Mouse (Mus musculus): ENCODE data around the gene Casc1. TPM values are rescaled to one million over a fixed set of nuclear protein-coding genes. Genes with fewer than 3 reads are reported as not detected.
A peak's percentile ranks its signal among the peaks of the same experiment; 100 is the strongest.

Casc1 gene
- total and polyA plus RNA-seq, 3 experiments: 0.21 to 0.33 (median 0.25) TPM

DNA sequence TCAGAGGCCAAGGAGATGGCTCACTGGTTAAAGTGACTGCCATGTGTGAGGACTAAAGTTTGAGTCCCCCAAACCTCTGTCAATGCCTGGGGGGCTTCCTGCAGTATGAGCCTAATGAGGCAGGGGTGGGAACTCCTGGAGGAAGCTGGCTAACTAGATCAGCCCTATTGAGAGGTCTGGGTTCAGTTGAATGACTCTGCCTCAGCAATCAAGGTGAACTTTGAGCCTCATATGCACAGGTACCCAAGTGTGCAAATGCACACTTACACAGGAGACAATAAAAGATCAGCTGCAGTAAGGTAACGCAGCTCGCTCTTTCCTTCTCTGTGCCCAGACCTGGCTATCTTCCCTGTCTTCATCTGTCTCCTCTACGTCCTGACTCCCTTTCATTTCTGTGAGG is 17.8 kb downstream of the Casc1 start:
- H3K9me3 ChIP-seq (replicated peaks; ENCODE audit: low read length): no peaks in the 10 kb centered on the region
- no peak overlapping the region for H3K27ac ChIP-seq (ENCODE audit: insufficient read depth, low read depth)
- no peak for TF ChIP-seq ZMIZ1 (IDR thresholded peaks at IDR 0.05; ENCODE audit: low read depth, low read length)
- TF ChIP-seq MAX (IDR thresholded peaks at IDR 0.05; ENCODE audit: low read length): no peak
- TF ChIP-seq PAX5 (IDR thresholded peaks at IDR 0.05; ENCODE audit: low read length): no peak
- TF ChIP-seq JUN (IDR thresholded peaks at IDR 0.05; ENCODE audit: insufficient read depth, low read depth, low read length): no peak
- no peak for TF ChIP-seq SMC3 (IDR thresholded peaks at IDR 0.05; ENCODE audit: low read depth, low read length)
- no peak for TF ChIP-seq UBTF (IDR thresholded peaks at IDR 0.05; ENCODE audit: low read depth, low read length)
- no peak for TF ChIP-seq MYC (IDR thresholded peaks at IDR 0.05; ENCODE audit: low read depth, low read length)
- no peak for TF ChIP-seq TCF12 (IDR thresholded peaks at IDR 0.05; ENCODE audit: low read depth, low read length)
- TF ChIP-seq MAFK (IDR thresholded peaks at IDR 0.05; ENCODE audit: insufficient replicate concordance, low read length): no peak
- TF ChIP-seq RAD21 (IDR thresholded peaks at IDR 0.05; ENCODE audit: low read depth, low read length): no peak
- TF ChIP-seq NELFE (IDR thresholded peaks at IDR 0.05; ENCODE audit: low read depth, low read length): no peak
- TF ChIP-seq CTCF (conservative IDR thresholded peaks at IDR 0.05 in 1 of 2, IDR thresholded peaks at IDR 0.05 in 1 of 2; ENCODE audit: low read depth in 2 of 2, low read length in 2 of 2): no peak
- dilution Hi-C loops (cut with MboI; ENCODE audit: extremely low pct_ligation_motif_present, extremely low pct_unique_long_range_greater_than_20kb, low sequenced_read_pairs) (no loop called here), in situ Hi-C loops (cut with MboI; ENCODE audit: low pct_ligation_motif_present, low pct_unique_long_range_greater_than_20kb, low sequenced_read_pairs) (no loop called here)
- H3K4me2 ChIP-seq (ENCODE audit: insufficient read depth, low read depth, poor library complexity, severe bottlenecking): no peak overlapping the region
- H3K4me1 ChIP-seq (ENCODE audit: control insufficient read depth in 1 of 2, insufficient read depth in 2 of 2): peaks cover 0 to under 1% of the 10 kb centered on the region in 2 experiments; a peak in 1 of 4 replicates
- no peaks in the 10 kb centered on the region for H3K36me3 ChIP-seq (replicated peaks in 1 of 2; ENCODE audit: control insufficient read depth in 1 of 2, insufficient read depth in 1 of 2, low read length in 1 of 2)
- no peak overlapping the region for H3K9ac ChIP-seq (ENCODE audit: insufficient read depth, low read depth)
- H3K27me3 ChIP-seq (replicated peaks): no peaks in the 10 kb centered on the region
- no peak overlapping the region for H3K4me3 ChIP-seq (replicated peaks in 1 of 3; ENCODE audit: low read depth in 2 of 3, low read length in 2 of 3, poor library complexity in 1 of 3)
- DNase-seq (ENCODE audit: extremely low read depth): no peak
- no peaks in the 10 kb centered on the region for H3K79me2 ChIP-seq (replicated peaks; ENCODE audit: control insufficient read depth, extremely low read depth, insufficient read depth, poor library complexity, severe bottlenecking)

- dilution Hi-C loops (cut with MboI; ENCODE audit: extremely low pct_ligation_motif_present, extremely low pct_unique_long_range_greater_than_20kb, low sequenced_read_pairs): no loop called here
- Histone ChIP-seq H3K4me3 (replicated peaks in 1 of 3; ENCODE audit: low read depth in 2 of 3, low read length in 2 of 3, poor library complexity in 1 of 3) (peak overlapping the region; percentile 41 to 68 (median 53)), H3K27ac (ENCODE audit: insufficient read depth, low read depth) (peak overlapping the region; percentile 5; the same call in 1 of the 2 replicates), H3K4me2 (ENCODE audit: insufficient read depth, low read depth, poor library complexity, severe bottlenecking) (peak overlapping the region; percentile 65), H3K36me3 (replicated peaks in 1 of 2; ENCODE audit: control insufficient read depth in 1 of 2, insufficient read depth in 1 of 2, low read length in 1 of 2) (no peaks in the 10 kb centered on the region), H3K27me3 (replicated peaks) (no peaks in the 10 kb centered on the region), H3K79me2 (replicated peaks; ENCODE audit: control insufficient read depth, extremely low read depth, insufficient read depth, poor library complexity, severe bottlenecking) (no peaks in the 10 kb centered on the region), H3K4me1 (ENCODE audit: control insufficient read depth in 1 of 2, insufficient read depth in 2 of 2) (peaks cover 2 to 9% of the 10 kb centered on the region in 2 experiments; a peak in 3 of 4 replicates), H3K9ac (ENCODE audit: insufficient read depth, low read depth) (peak overlapping the region; percentile 61; the same call in 1 of the 2 replicates), H3K9me3 (replicated peaks; ENCODE audit: low read length) (no peaks in the 10 kb centered on the region)
- peak; percentile 85 for DNase-seq (ENCODE audit: extremely low read depth)
- in situ Hi-C loops (cut with MboI; ENCODE audit: low pct_ligation_motif_present, low pct_unique_long_range_greater_than_20kb, low sequenced_read_pairs): loop anchor here (5.0 kb wide), 1 partner anchor 155 kb away; no protein-coding TSS in a partner anchor
- TF ChIP-seq IRF4 (IDR thresholded peaks at IDR 0.05; ENCODE audit: low read depth, low read length) (0 out of 2 replicates have a peak, but pooled peaks have one; percentile 2), TCF12 (IDR thresholded peaks at IDR 0.05; ENCODE audit: low read depth, low read length) (peak; percentile 22; the same call in 1 of the 2 replicates), TBP (conservative IDR thresholded peaks at IDR 0.05; ENCODE audit: low read depth, low read length) (no peak), CHD2 (IDR thresholded peaks at IDR 0.05; ENCODE audit: low read length) (no peak), USF2 (conservative IDR thresholded peaks at IDR 0.05; ENCODE audit: low read depth, low read length) (peak; percentile 94), MXI1 (IDR thresholded peaks at IDR 0.05; ENCODE audit: low read depth, low read length) (peak; percentile 95), ZC3H11A (IDR thresholded peaks at IDR 0.05; ENCODE audit: low read depth, low read length) (peak; percentile 41; the same call in 1 of the 2 replicates), NELFE (IDR thresholded peaks at IDR 0.05; ENCODE audit: low read depth, low read length) (0 out of 2 replicates have a peak, but pooled peaks have one; percentile 35), MYC (IDR thresholded peaks at IDR 0.05; ENCODE audit: low read depth, low read length) (peak; percentile 93), USF1 (IDR thresholded peaks at IDR 0.05; ENCODE audit: low read depth, low read length) (peak; percentile 92), POLR2AphosphoS2 (IDR thresholded peaks at IDR 0.05; ENCODE audit: low read depth, low read length) (no peak), ZNF384 (IDR thresholded peaks at IDR 0.05; ENCODE audit: low read depth, low read length) (peak; percentile 42; the same call in 1 of the 2 replicates), JUND (conservative IDR thresholded peaks at IDR 0.05; ENCODE audit: low read depth, low read length) (peak; percentile 56; the same call in 1 of the 2 replicates), BHLHE40 (IDR thresholded peaks at IDR 0.05; ENCODE audit: low read depth, low read length) (peak; percentile 87), E2F4 (IDR thresholded peaks at IDR 0.05; ENCODE audit: insufficient replicate concordance, low read depth, low read length) (no peak), RCOR1 (conservative IDR thresholded peaks at IDR 0.05; ENCODE audit: low read depth, low read length) (0 out of 2 replicates have a peak, but pooled peaks have one; percentile 39), MAFK (IDR thresholded peaks at IDR 0.05; ENCODE audit: insufficient replicate concordance, low read length) (no peak), CTCF (conservative IDR thresholded peaks at IDR 0.05 in 1 of 2, IDR thresholded peaks at IDR 0.05 in 1 of 2; ENCODE audit: low read depth in 2 of 2, low read length in 2 of 2) (peak; percentile 19 to 73; a peak in 3 of 4 replicates), RAD21 (IDR thresholded peaks at IDR 0.05; ENCODE audit: low read depth, low read length) (peak; percentile 73), MAX (IDR thresholded peaks at IDR 0.05; ENCODE audit: low read length) (peak; percentile 99), NRF1 (IDR thresholded peaks at IDR 0.05; ENCODE audit: low read depth, low read length) (0 out of 2 replicates have a peak, but pooled peaks have one; percentile 13), SMC3 (IDR thresholded peaks at IDR 0.05; ENCODE audit: low read depth, low read length) (peak; percentile 48), ELF1 (IDR thresholded peaks at IDR 0.05; ENCODE audit: low read depth, low read length) (0 out of 2 replicates have a peak, but pooled peaks have one; percentile 42)
Observed at GRCm38 (mm10) chr6:145187093-145188088, 23.4 kb downstream of the Casc1 start.
